9 mouse cellular contexts compared by ENCODE assay signal in the genomic region with DNA sequence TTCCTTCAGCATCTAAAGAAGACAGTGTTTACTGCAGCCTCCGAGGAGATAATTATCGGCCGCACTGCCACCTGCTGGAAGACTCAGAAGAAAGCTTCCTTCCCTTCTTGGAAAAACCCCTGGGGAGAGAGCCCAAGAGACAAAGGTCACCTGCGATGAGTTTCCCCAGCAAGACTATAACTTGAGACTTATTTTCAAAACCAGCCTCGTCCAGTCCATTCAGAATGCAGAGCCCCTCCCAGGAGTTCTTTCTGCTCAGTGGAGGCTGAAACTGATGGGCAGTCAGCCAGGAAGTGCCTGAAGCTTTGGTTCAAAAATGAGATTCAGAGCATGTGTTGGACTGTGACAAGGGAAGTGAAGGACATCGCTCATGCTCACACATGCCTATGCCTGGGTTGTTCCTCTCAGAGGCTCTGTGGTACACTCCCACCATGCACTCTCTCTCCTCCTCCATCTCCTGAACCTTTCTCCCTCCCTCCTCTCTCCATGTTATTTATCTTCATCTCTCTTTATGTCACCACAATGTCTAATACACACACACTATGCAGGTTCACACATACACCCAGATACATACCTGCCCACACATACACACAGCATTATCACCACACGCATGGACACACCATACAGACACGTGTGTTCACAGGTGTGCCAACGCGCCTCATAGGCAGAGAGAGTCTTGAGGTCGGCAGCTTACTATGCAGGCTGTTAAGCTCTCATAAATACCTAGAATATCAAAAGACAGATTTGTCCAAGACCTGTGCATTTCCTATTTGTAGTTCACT.
DNase-seq lines count a peak whose midpoint lies in the region; ATAC-seq and TF ChIP-seq lines count a peak whose summit lies in the region.
"Had no signal": no experiment of that assay in that cellular context is flagged by ENCODE, and none has a peak within 500 bp of the region (broad histone marks: within the 10 kb centered on the region; RNA-seq: fewer than 3 reads in every experiment).

No protein-coding gene starts in this region.

- H3K36me3 ChIP-seq in embryonic facial prominence, embryonic 11.5 days (replicated peaks; ENCODE audit: control insufficient read depth, insufficient read depth, low read depth, low read length), result no peaks in the 10 kb centered on the region
- no peaks in the 10 kb centered on the region for H3K36me3 ChIP-seq in heart, embryonic 16.5 days (ENCODE audit: control insufficient read depth, insufficient read depth)
- no peaks in the 10 kb centered on the region for H3K36me3 ChIP-seq in kidney, embryonic 16.5 days (ENCODE audit: insufficient read depth, low read length)
- no peaks in the 10 kb centered on the region for H3K36me3 ChIP-seq in lung, postnatal 0 days (ENCODE audit: insufficient read depth, low read length)
- H3K36me3 ChIP-seq: liver, embryonic 15.5 days had no signal

- TF ChIP-seq EP300 in lung, postnatal 0 days (IDR thresholded peaks at IDR 0.05), result no peak

- H3K9ac ChIP-seq in embryonic facial prominence, embryonic 11.5 days (replicated peaks; ENCODE audit: low read length), result no peak overlapping the region
- H3K9ac ChIP-seq in heart, embryonic 16.5 days (ENCODE audit: low read length), result no peak overlapping the region
- no peak overlapping the region for H3K9ac ChIP-seq in kidney, embryonic 16.5 days (replicated peaks; ENCODE audit: low read length)
- H3K9ac ChIP-seq in lung, postnatal 0 days (replicated peaks; ENCODE audit: low read depth), result no peak overlapping the region
- H3K9ac ChIP-seq: liver, embryonic 15.5 days had no signal

- WGBS in embryonic facial prominence, embryonic 11.5 days, result 61% methylated on average over 11 of the region's 11 CpGs
- WGBS in heart, embryonic 16.5 days, result 55% methylated on average over 11 of the region's 11 CpGs
- 56% methylated on average over 11 of the region's 11 CpGs for WGBS in kidney, embryonic 16.5 days
- WGBS in lung, postnatal 0 days, result 61% methylated on average over 11 of the region's 11 CpGs

- H3K4me3 ChIP-seq in embryonic facial prominence, embryonic 11.5 days (ENCODE audit: low read depth, low read length), result no peak overlapping the region
- no peak overlapping the region for H3K4me3 ChIP-seq in heart, embryonic 16.5 days (ENCODE audit: low read length)
- H3K4me3 ChIP-seq in kidney, embryonic 16.5 days (ENCODE audit: low read length), result no peak overlapping the region
- H3K4me3 ChIP-seq in lung, postnatal 0 days (ENCODE audit: low read depth, low read length), result no peak overlapping the region
- H3K4me3 ChIP-seq: liver, embryonic 15.5 days had no signal

- H3K4me1 ChIP-seq in embryonic facial prominence, embryonic 11.5 days (ENCODE audit: control insufficient read depth, insufficient read depth, low read length), result no peaks in the 10 kb centered on the region
- peaks cover 19% of the 10 kb centered on the region for H3K4me1 ChIP-seq in heart, embryonic 16.5 days (ENCODE audit: control insufficient read depth, insufficient read depth, low read length)
- H3K4me1 ChIP-seq in kidney, embryonic 16.5 days (ENCODE audit: insufficient read depth, low read length), result 0 out of 2 replicates have a peak, but pooled peaks cover 6% of the 10 kb centered on the region
- H3K4me1 ChIP-seq in lung, postnatal 0 days (ENCODE audit: insufficient read depth, low read depth, low read length), result no peaks in the 10 kb centered on the region
- H3K4me1 ChIP-seq: liver, embryonic 15.5 days had no signal

- TF ChIP-seq CTCF in lung, postnatal 0 days (IDR thresholded peaks at IDR 0.05), result peak; percentile 65

- DNase-seq in B cell, adult 2 months, result peak; percentile 5 to 11
- peak; percentile 74 for DNase-seq in adipocyte (ENCODE audit: low spot score)
- DNase-seq in embryonic facial prominence, embryonic 11.5 days (ENCODE audit: low spot score), result peak; percentile 37
- DNase-seq in lung, postnatal 0 days (ENCODE audit: low spot score), result peak; percentile 54
- peak; percentile 63 for DNase-seq in right cerebral cortex, adult 18-20 months
- no peak for DNase-seq in spleen, adult 12 weeks (ENCODE audit: low spot score)

- no peaks in the 10 kb centered on the region for H3K9me3 ChIP-seq in embryonic facial prominence, embryonic 11.5 days (replicated peaks; ENCODE audit: control insufficient read depth, low read length)
- no peaks in the 10 kb centered on the region; the same call in 1 of the 2 replicates for H3K9me3 ChIP-seq in heart, embryonic 16.5 days (replicated peaks; ENCODE audit: control insufficient read depth, low read length)
- H3K9me3 ChIP-seq in kidney, embryonic 16.5 days (ENCODE audit: low read length), result no peaks in the 10 kb centered on the region
- no peaks in the 10 kb centered on the region for H3K9me3 ChIP-seq in lung, postnatal 0 days (ENCODE audit: low read length)
- H3K9me3 ChIP-seq: liver, embryonic 15.5 days had no signal

- peak; percentile 42; the same call in 1 of the 2 replicates for ATAC-seq in embryonic facial prominence, embryonic 11.5 days (replicated peaks; ENCODE audit: insufficient number of reproducible peaks, low FRiP score, low TSS enrichment, low read depth)
- ATAC-seq in heart, embryonic 16.5 days (replicated peaks; ENCODE audit: extremely low read depth, insufficient read depth, low FRiP score), result peak; percentile 54
- ATAC-seq in kidney, embryonic 16.5 days (ENCODE audit: low FRiP score, low TSS enrichment), result peak; percentile 73
- ATAC-seq in lung, postnatal 0 days, result peak; percentile 55

- no peak overlapping the region for H3K4me2 ChIP-seq in embryonic facial prominence, embryonic 11.5 days (ENCODE audit: low read depth, low read length)
- no peak overlapping the region for H3K4me2 ChIP-seq in heart, embryonic 16.5 days (ENCODE audit: low read depth, low read length)
- no peak overlapping the region for H3K4me2 ChIP-seq in kidney, embryonic 16.5 days (replicated peaks; ENCODE audit: low read depth, low read length)
- H3K4me2 ChIP-seq in lung, postnatal 0 days (replicated peaks; ENCODE audit: low read depth, low read length), result no peak overlapping the region
- H3K4me2 ChIP-seq: liver, embryonic 15.5 days had no signal

- H3K27ac ChIP-seq in embryonic facial prominence, embryonic 11.5 days (replicated peaks; ENCODE audit: low read depth, low read length), result no peak overlapping the region
- no peak overlapping the region for H3K27ac ChIP-seq in heart, embryonic 16.5 days (ENCODE audit: low read length)
- H3K27ac ChIP-seq in kidney, embryonic 16.5 days (ENCODE audit: low read length), result 0 out of 2 replicates have a peak overlapping the region, but pooled peaks have one; percentile 30
- H3K27ac ChIP-seq in lung, postnatal 0 days (ENCODE audit: low read length), result no peak overlapping the region
- H3K27ac ChIP-seq: liver, embryonic 15.5 days had no signal

- no peaks in the 10 kb centered on the region for H3K27me3 ChIP-seq in embryonic facial prominence, embryonic 11.5 days (ENCODE audit: control insufficient read depth, insufficient read depth, low read length)
- no peaks in the 10 kb centered on the region for H3K27me3 ChIP-seq in heart, embryonic 16.5 days (ENCODE audit: control insufficient read depth, insufficient read depth, low read length)
- H3K27me3 ChIP-seq in kidney, embryonic 16.5 days (ENCODE audit: insufficient read depth, low read length), result no peaks in the 10 kb centered on the region; the same call in 1 of the 2 replicates
- no peaks in the 10 kb centered on the region for H3K27me3 ChIP-seq in lung, postnatal 0 days (replicated peaks; ENCODE audit: insufficient read depth, low read length)
- H3K27me3 ChIP-seq: liver, embryonic 15.5 days had no signal
